Mouse (Mus musculus) embryo, embryonic 11 days (tissue): ENCODE data around the gene Acox3.

ENCODE experiments used
- DNase-seq: peaks from one replicate; pipeline ENCODE4 v3.0.0-alpha.2; 2015

Gene Acox3

DNA sequence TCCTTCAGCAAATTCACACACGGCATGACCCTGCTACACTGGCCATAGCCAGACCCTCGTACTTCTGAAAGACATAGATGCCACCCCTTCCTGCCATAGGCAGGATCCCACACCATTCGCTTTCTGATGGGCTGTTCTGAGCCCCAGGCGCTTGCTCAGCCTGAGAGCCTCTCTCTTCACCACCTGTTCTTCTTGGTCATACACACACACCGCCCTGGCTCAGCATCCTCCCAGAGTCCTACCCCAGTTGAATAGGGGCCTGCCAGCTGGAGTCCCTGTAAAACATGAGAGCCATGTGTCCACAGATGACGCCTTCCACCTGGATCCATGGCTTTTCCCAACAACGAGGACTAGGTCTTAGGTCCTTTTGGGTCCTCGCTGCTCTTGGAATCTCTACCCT lies 29.9 kb downstream of the Acox3 start:
- no peak for DNase-seq

- peak; percentile 25 for DNase-seq
Observed at GRCm38 (mm10) chr5:35616943-35617342, 34.1 kb downstream of the Acox3 start.

GRCm38 (mm10) chr5:35621114-35621513 lies 38.3 kb downstream of the Acox3 start:
- peak; percentile 41 for DNase-seq

GRCm38 (mm10) chr5:35623831-35624230 lies 41.0 kb downstream of the Acox3 start:
- no peak for DNase-seq

GRCm38 (mm10) chr5:35624751-35625239 lies 42.0 kb downstream of the Acox3 start:
- no peak for DNase-seq

DNA sequence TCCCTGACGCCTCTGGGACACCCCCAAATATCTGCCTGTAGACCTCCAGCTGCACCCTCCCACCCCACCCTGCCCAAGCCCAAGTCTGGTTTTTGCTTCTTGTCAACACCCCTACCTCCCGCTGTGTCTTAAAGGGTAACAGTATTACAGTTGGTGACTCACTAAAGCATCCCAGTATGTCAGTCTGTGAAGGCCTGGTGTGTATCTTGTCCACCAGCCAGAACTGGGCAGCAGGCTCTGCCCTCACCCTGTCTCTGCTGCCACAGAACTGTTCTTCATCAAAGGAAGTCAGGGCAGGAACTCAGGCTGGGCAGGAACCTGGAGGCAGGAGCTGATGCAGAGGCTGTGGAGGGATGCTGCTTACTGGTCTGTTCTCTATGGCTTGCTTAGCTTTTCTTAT lies 43.6 kb downstream of the Acox3 start:
- no peak for DNase-seq

GRCm38 (mm10) chr5:35627307-35627840 lies 44.5 kb downstream of the Acox3 start:
- DNase-seq = no peak

- DNase-seq = no peak
Observed at GRCm38 (mm10) chr5:35628685-35629084, 45.8 kb downstream of the Acox3 start.

- DNase-seq = no peak
Observed at GRCm38 (mm10) chr5:35629333-35629732, 46.5 kb downstream of the Acox3 start.

- DNase-seq = no peak
Observed at GRCm38 (mm10) chr5:35630706-35631105, 47.9 kb downstream of the Acox3 start.

GRCm38 (mm10) chr5:35631224-35631623 lies 48.4 kb downstream of the Acox3 start:
- no peak for DNase-seq

- no peak for DNase-seq
Observed at GRCm38 (mm10) chr5:35631755-35632154, 48.9 kb downstream of the Acox3 start.

DNA sequence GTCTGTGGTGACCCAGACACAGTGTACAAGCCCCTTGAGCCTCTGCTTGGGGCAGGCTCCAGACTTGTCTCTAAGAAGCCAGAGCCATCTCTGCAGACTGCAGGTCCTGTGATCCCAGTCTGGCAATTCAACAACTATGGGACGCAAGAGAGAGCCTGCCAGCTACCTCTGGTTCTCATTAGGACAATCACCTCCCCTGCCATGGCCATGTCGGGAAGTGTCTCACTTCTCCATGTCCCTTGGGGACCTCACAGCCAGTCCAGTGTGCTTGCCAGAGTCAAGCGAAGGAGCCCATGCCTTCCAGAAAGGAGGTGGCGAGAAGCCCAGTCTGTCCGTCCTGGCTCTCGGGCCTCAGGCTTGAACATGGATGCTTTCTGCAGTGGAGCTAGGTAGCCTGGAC lies 50.0 kb downstream of the Acox3 start:
- DNase-seq = no peak

DNA sequence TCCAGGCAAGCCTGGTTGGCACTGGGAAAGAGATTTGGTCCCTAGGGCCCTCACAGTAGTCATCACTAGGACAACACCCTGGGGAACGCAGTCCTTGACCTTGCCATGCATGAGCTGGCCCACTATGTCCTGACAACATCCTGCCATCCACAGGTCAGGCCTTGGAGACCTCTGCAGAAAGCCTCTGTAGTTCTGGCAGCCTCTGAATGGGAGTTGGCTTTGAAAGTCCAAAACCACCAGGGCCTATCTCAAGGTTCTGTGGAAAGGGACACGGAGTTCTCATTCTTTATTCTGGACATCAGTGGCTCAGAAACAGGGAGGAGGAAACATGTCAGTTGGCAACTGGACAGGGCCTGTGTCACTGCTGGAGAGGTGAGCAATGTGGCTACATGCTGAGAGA lies 53.2 kb downstream of the Acox3 start:
- no peak for DNase-seq

- no peak for DNase-seq
Observed at GRCm38 (mm10) chr5:35641961-35642584, 59.2 kb downstream of the Acox3 start.

DNA sequence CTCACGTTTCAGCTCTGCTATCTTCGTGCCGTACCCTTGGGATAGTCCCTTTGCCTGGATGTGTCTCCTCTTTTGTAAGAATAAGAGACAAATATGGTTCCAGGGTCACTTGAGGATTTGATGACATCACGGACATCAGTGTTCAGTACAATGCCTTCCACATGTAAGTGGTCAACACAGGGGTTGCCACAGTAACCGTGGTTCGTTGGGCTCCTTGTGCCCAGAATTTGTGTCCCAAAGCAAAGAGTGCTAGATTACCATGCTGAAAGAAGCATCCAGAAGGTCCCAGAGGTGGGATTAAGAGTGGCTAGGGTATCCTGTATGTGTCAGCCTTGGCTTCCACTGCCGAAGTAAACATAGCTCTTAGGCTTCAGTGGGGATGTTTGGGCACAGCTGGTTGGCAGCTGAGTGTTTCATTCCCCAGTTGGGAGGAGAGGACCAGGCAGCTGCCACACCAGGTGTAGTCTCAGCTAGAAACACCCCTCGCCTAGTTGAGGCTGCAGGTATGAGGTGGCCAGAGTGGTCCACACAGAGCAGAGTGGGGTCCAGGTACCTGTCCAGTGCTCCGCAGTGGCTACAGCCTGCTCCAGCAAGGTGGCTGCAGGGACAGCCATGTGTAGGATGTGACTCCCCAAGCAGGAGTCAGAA lies 60.7 kb downstream of the Acox3 start:
- DNase-seq = no peak

GRCm38 (mm10) chr5:35644082-35644481 lies 61.2 kb downstream of the Acox3 start:
- no peak for DNase-seq

GRCm38 (mm10) chr5:35645938-35646493 lies 63.2 kb downstream of the Acox3 start:
- no peak for DNase-seq

- no peak for DNase-seq
Observed at GRCm38 (mm10) chr5:35646927-35647326, 64.1 kb downstream of the Acox3 start.

DNA sequence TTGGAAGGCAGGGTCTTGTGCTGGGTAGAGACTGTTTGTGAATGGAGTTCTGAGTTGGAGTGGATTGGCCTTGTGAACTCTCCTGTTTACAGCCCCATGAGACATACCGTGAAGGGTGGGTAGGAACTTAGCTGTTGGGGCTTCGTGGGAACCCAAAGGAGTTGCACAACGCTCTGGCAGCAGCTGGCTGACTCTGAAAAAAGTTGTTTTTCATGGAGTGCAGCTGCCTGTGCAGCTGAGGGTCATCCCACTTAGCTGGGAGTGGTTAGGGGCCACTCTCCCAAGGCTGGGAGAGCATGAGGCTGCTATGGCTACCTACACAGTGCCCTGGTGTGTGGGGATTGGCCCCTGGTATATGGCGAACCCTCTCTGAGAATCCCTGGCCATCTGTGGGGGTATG lies 64.7 kb downstream of the Acox3 start:
- no peak for DNase-seq

- DNase-seq = no peak
Observed at GRCm38 (mm10) chr5:35648230-35648629, 65.4 kb downstream of the Acox3 start.

GRCm38 (mm10) chr5:35652319-35652718 lies 69.5 kb downstream of the Acox3 start:
- DNase-seq = no peak

- no peak for DNase-seq
Observed at GRCm38 (mm10) chr5:35652872-35653271, 70.0 kb downstream of the Acox3 start.

GRCm38 (mm10) chr5:35653743-35654395 lies 71.0 kb downstream of the Acox3 start:
- no peak for DNase-seq
